Mouse (Mus musculus): ENCODE measurements around the gene Nipsnap2. TPM values are rescaled to one million over a fixed set of nuclear protein-coding genes. Genes with fewer than 3 reads are reported as not detected.

Nipsnap2 gene
- polyA plus RNA-seq, 1 experiment from 2014 or later, result 228 TPM

DNA sequence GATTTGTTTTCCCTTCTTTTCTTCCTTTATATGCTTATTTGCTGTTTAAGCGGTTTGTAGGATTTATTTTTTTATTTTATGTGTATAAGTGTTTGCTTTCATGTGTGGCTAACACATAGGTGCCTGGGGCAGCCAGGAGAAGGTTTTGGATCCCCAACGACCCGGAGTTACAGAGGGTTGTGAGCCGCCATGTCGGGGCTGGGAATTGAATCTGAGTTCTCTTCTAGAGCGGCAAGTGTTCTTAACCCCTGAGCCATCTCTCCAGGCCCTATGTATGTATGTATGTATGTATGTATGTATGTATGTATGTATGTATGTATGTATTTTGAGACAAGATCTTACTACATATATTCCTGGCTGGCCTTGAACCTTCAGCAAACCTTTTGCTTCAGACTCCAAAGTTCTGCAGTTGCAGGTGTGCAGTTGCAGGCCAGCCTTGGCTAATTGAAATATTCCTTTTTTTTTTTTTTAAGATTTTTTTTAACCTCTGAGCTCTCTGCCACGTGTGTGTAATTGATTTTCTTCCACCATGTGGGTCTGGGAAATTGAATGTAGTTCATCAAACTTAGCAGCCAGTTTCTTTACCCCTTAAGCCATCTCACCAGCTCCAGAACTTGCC is 1.0 kb downstream of the Nipsnap2 start:
- Histone ChIP-seq H3K9me3 (replicated peaks; ENCODE audit: low read length) (no peaks in the 10 kb centered on the region), H3K27ac (peak overlapping the region; percentile 100), H3K4me3 (replicated peaks; ENCODE audit: low read depth, low read length) (peak overlapping the region; percentile 79), H3K4me1 (replicated peaks; ENCODE audit: insufficient read depth, low read length) (peaks cover 24% of the 10 kb centered on the region), H3K4me2 (ENCODE audit: low read length) (peak overlapping the region; percentile 56), H3K36me3 (ENCODE audit: insufficient read depth, low read length) (no peaks in the 10 kb centered on the region), H3K27me3 (ENCODE audit: insufficient read depth, low read length) (no peaks in the 10 kb centered on the region), H3K9ac (ENCODE audit: low read depth, low read length) (peak overlapping the region; percentile 97)
- WGBS, result 15% methylated on average over 7 of the region's 7 CpGs
- no peak for ATAC-seq (replicated peaks; ENCODE audit: low FRiP score, low read depth)
- no peak for DNase-seq (ENCODE audit: low spot score)
- TF ChIP-seq CTCF (IDR thresholded peaks at IDR 0.05; ENCODE audit: low read depth), result no peak

DNA sequence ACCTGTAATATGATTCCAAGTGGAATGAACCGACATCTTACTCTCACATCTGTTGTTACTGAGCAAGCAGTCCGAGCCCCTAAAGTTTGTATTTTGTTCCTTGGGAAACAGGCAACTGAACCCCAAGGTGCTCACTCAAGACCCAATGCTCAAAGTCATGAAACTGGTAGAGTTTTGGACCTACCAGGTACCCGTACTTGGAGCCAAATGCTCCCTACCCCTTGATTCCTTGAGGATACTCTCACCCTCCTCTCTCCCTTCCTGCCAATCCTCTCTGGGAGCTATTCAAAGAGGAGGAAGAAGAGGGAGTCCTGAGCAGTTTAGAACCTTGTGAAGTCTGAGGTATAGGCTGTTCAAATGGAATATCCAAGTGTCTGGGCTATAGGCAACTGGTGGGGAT is 1.9 kb downstream of the Nipsnap2 start:
- no peaks in the 10 kb centered on the region for H3K27me3 ChIP-seq (ENCODE audit: insufficient read depth, low read length)
- H3K9ac ChIP-seq (ENCODE audit: low read depth, low read length), result no peak overlapping the region; the same call in 1 of the 2 replicates
- peak overlapping the region; percentile 56; the same call in 1 of the 2 replicates for H3K4me2 ChIP-seq (ENCODE audit: low read length)
- no peaks in the 10 kb centered on the region for H3K36me3 ChIP-seq (ENCODE audit: insufficient read depth, low read length)
- no peak overlapping the region for H3K27ac ChIP-seq
- no peaks in the 10 kb centered on the region for H3K9me3 ChIP-seq (replicated peaks; ENCODE audit: low read length)
- no peak for DNase-seq (ENCODE audit: low spot score)
- peaks cover 24% of the 10 kb centered on the region for H3K4me1 ChIP-seq (replicated peaks; ENCODE audit: insufficient read depth, low read length)
- H3K4me3 ChIP-seq (replicated peaks; ENCODE audit: low read depth, low read length), result no peak overlapping the region
- TF ChIP-seq CTCF (IDR thresholded peaks at IDR 0.05; ENCODE audit: low read depth), result no peak
- WGBS, result 61% methylated on average over 3 of the region's 3 CpGs
- ATAC-seq (replicated peaks; ENCODE audit: low FRiP score, low read depth), result no peak

DNA sequence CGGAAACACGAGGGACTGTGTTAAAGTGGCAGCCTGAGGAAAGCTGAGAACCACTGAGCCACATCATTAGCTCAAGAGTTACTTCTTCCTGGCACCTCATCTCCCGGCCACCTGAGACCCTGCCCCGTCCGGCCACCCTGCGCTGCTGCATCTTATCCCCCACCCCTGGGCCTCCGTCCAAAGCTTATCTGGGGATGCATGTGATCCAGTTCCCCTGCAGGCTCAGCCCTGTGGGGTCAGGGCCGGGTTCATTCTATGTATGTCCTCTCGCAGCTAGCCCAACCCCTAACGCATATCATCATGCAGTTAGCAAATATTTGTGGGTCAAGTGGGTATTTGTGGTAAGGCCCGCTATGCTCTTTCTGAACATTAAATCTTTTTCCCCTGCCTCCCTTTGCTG is 4.4 kb downstream of the Nipsnap2 start:
- WGBS, result 18% methylated on average over 11 of the region's 11 CpGs
- TF ChIP-seq CTCF (IDR thresholded peaks at IDR 0.05; ENCODE audit: low read depth), result no peak

DNA sequence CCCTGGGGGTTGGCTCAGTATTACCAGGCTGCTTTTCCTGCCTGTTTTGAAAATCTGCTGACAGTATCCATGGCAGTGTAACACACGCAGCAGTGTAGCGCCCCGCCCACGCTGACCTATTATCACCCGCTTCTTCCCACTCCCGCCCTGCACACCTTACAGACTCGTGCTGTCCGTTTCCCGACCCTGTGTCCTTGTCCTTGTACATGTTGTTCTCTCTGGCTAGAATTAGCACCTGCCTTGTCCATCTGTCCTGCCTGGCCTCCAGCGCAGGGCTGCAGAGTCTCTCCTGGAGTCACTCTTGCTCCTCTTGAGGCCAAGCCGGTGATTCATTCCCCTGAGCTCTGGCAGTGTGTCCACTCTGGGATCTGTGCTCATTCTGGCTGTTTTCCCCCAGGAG is 5.5 kb downstream of the Nipsnap2 start:
- H3K27me3 ChIP-seq (ENCODE audit: insufficient read depth, low read length), result no peaks in the 10 kb centered on the region
- H3K4me1 ChIP-seq (replicated peaks; ENCODE audit: insufficient read depth, low read length), result peaks cover 19% of the 10 kb centered on the region
- WGBS, result 47% methylated on average over 11 of the region's 11 CpGs
- no peak for TF ChIP-seq CTCF (IDR thresholded peaks at IDR 0.05; ENCODE audit: low read depth)
- H3K4me3 ChIP-seq (replicated peaks; ENCODE audit: low read depth, low read length), result no peak overlapping the region
- H3K36me3 ChIP-seq (ENCODE audit: insufficient read depth, low read length), result no peaks in the 10 kb centered on the region
- H3K9ac ChIP-seq (ENCODE audit: low read depth, low read length), result no peak overlapping the region
- ATAC-seq (replicated peaks; ENCODE audit: low FRiP score, low read depth), result peak; percentile 57; the same call in 1 of the 2 replicates
- no peaks in the 10 kb centered on the region for H3K9me3 ChIP-seq (replicated peaks; ENCODE audit: low read length)
- peak overlapping the region; percentile 71; the same call in 1 of the 2 replicates for H3K27ac ChIP-seq
- DNase-seq (ENCODE audit: low spot score), result peak; percentile 44
- H3K4me2 ChIP-seq (ENCODE audit: low read length), result peak overlapping the region; percentile 16; the same call in 1 of the 2 replicates

More for the DNA sequence above, 4.4 kb downstream of the Nipsnap2 start:
- Histone ChIP-seq H3K27ac (peak overlapping the region; percentile 71), H3K4me1 (replicated peaks; ENCODE audit: insufficient read depth, low read length) (peaks cover 19% of the 10 kb centered on the region), H3K27me3 (ENCODE audit: insufficient read depth, low read length) (no peaks in the 10 kb centered on the region), H3K9ac (ENCODE audit: low read depth, low read length) (0 out of 2 replicates have a peak overlapping the region, but pooled peaks have one; percentile 32), H3K36me3 (ENCODE audit: insufficient read depth, low read length) (no peaks in the 10 kb centered on the region), H3K4me3 (replicated peaks; ENCODE audit: low read depth, low read length) (no peak overlapping the region), H3K4me2 (ENCODE audit: low read length) (peak overlapping the region; percentile 23; the same call in 1 of the 2 replicates), H3K9me3 (replicated peaks; ENCODE audit: low read length) (no peaks in the 10 kb centered on the region)
- DNase-seq (ENCODE audit: low spot score), result peak; percentile 41
- no peak for ATAC-seq (replicated peaks; ENCODE audit: low FRiP score, low read depth)

DNA sequence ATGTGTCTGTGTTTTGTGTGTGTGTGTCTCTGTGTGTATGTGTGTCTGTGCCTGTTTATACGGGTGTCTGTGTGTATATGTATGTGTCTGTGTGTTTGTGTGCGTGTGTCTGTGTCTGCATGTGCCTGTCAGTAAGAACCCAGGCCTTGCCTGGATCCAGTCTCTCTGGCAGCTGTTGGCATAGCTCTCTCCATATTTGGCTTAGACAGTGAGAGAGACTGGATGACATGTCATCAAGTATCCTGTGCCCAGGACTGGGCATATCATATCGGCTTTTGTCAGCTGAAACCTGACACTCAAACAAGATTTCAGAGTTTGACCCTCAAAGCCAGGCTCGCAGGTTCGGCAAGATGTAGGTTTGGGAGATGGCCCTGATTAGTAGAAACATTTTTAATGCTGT is 6.2 kb downstream of the Nipsnap2 start:
- Histone ChIP-seq H3K9ac (ENCODE audit: low read depth, low read length) (no peak overlapping the region), H3K27ac (no peak overlapping the region), H3K9me3 (replicated peaks; ENCODE audit: low read length) (no peaks in the 10 kb centered on the region), H3K4me2 (ENCODE audit: low read length) (no peak overlapping the region), H3K27me3 (ENCODE audit: insufficient read depth, low read length) (no peaks in the 10 kb centered on the region), H3K4me3 (replicated peaks; ENCODE audit: low read depth, low read length) (no peak overlapping the region), H3K36me3 (ENCODE audit: insufficient read depth, low read length) (no peaks in the 10 kb centered on the region), H3K4me1 (replicated peaks; ENCODE audit: insufficient read depth, low read length) (peaks cover 19% of the 10 kb centered on the region)
- WGBS, result 78% methylated on average over 5 of the region's 5 CpGs
- DNase-seq (ENCODE audit: low spot score) (no peak), ATAC-seq (replicated peaks; ENCODE audit: low FRiP score, low read depth) (no peak)
- TF ChIP-seq CTCF (IDR thresholded peaks at IDR 0.05; ENCODE audit: low read depth), result no peak

DNA sequence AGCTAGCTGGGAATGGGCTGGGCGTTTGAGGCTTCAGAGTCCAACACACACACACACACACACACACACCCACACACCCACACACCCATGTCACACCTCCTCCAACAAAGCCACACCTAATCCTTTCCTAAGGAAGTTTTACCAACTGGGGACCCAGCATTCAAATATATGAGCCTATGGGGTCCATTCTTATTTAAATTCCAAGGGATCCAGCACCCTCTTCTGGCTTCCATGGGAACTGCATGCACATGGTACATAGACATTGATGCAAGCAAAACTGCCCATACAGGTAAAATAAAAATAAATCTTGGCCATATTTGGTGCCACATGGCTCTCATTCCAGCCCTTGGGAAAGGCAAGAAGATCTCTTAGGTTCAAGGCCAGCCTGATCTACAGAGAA is 16.1 kb downstream of the Nipsnap2 start:
- no peak overlapping the region for H3K4me2 ChIP-seq (ENCODE audit: low read length)
- DNase-seq (ENCODE audit: low spot score), result peak; percentile 54

More for the DNA sequence above, 16.1 kb downstream of the Nipsnap2 start:
- H3K27me3 ChIP-seq (ENCODE audit: insufficient read depth, low read length), result no peaks in the 10 kb centered on the region
- no peak overlapping the region for H3K4me3 ChIP-seq (replicated peaks; ENCODE audit: low read depth, low read length)
- H3K9ac ChIP-seq (ENCODE audit: low read depth, low read length), result no peak overlapping the region
- TF ChIP-seq CTCF (IDR thresholded peaks at IDR 0.05; ENCODE audit: low read depth), result peak; percentile 84
- H3K4me1 ChIP-seq (replicated peaks; ENCODE audit: insufficient read depth, low read length), result no peaks in the 10 kb centered on the region
- peaks cover 31% of the 10 kb centered on the region for H3K36me3 ChIP-seq (ENCODE audit: insufficient read depth, low read length)
- no peak for ATAC-seq (replicated peaks; ENCODE audit: low FRiP score, low read depth)
- 80% methylated on average over 1 of the region's 1 CpGs for WGBS
- H3K27ac ChIP-seq, result no peak overlapping the region
- no peaks in the 10 kb centered on the region for H3K9me3 ChIP-seq (replicated peaks; ENCODE audit: low read length)
